30 mouse cellular contexts compared by ENCODE assay signal in the genomic region with DNA sequence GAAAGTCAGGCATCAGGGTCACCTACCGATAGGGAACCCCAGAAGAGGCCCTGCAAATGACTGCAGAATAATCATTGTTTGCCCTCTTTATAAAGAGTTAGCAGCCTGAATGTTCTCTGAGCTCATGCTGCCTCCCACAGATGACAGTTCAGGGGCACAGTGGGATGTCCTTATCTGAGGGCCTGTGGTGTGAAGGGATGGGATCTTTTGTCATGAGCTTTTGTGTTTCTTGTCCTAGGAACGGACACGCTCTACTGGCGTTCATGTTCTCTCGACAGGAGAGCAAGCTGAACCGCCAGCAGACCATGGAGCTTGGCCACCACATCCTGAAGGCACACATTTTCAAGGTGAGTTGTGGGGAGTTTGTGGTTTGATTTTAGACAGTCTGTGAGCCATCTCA.
DNase-seq lines count a peak whose midpoint lies in the region; ATAC-seq and TF ChIP-seq lines count a peak whose summit lies in the region.
"Had no signal": no experiment of that assay in that cellular context is flagged by ENCODE, and none has a peak within 500 bp of the region (broad histone marks: within the 10 kb centered on the region; RNA-seq: fewer than 3 reads in every experiment).

No protein-coding gene starts in this region.

- no peak for TF ChIP-seq EP300 in heart, adult 2 months (IDR thresholded peaks at IDR 0.05; ENCODE audit: insufficient read depth, low read depth, low read length)

- H3K36me3 ChIP-seq in heart, embryonic 13.5 days, result peaks cover 78% of the 10 kb centered on the region
- H3K36me3 ChIP-seq in heart, adult 2 months (ENCODE audit: control insufficient read depth, insufficient read depth, low read length), result peaks cover 10% of the 10 kb centered on the region
- H3K36me3 ChIP-seq in kidney, embryonic 16.5 days (ENCODE audit: insufficient read depth, low read length), result peaks cover 50% of the 10 kb centered on the region
- H3K36me3 ChIP-seq in kidney, adult 2 months (ENCODE audit: control insufficient read depth, insufficient read depth, low read length), result no peaks in the 10 kb centered on the region; the same call in none of the 2 replicates
- H3K36me3 ChIP-seq in midbrain, embryonic 10.5 days, result peaks cover 12% of the 10 kb centered on the region; the same call in 1 of the 2 replicates
- no peaks in the 10 kb centered on the region for H3K36me3 ChIP-seq in midbrain, embryonic 16.5 days (ENCODE audit: control insufficient read depth, insufficient read depth, low read length)
- H3K36me3 ChIP-seq: forebrain, embryonic 15.5 days; G1E had no signal

- no peaks in the 10 kb centered on the region for H3K79me2 ChIP-seq in heart, adult 2 months (replicated peaks; ENCODE audit: control insufficient read depth, insufficient read depth, low read length)

- H3K9me3 ChIP-seq in heart, embryonic 13.5 days, result no peaks in the 10 kb centered on the region
- H3K9me3 ChIP-seq in kidney, embryonic 16.5 days (ENCODE audit: low read length), result no peaks in the 10 kb centered on the region
- no peaks in the 10 kb centered on the region for H3K9me3 ChIP-seq in midbrain, embryonic 10.5 days (replicated peaks)
- no peaks in the 10 kb centered on the region for H3K9me3 ChIP-seq in midbrain, embryonic 16.5 days (replicated peaks; ENCODE audit: control insufficient read depth, low read length, poor library complexity, severe bottlenecking)
- H3K9me3 ChIP-seq: embryonic facial prominence, embryonic 10.5 days; embryonic facial prominence, embryonic 13.5 days; forebrain, embryonic 12.5 days; forebrain, embryonic 15.5 days; G1E; heart, embryonic 12.5 days had no signal

- WGBS in heart, embryonic 13.5 days, result 48% methylated on average over 6 of the region's 6 CpGs
- 89% methylated on average over 6 of the region's 6 CpGs for WGBS in heart, adult 2 months
- WGBS in kidney, embryonic 16.5 days, result 68% methylated on average over 6 of the region's 6 CpGs
- WGBS in kidney, adult 2 months, result 63% methylated on average over 6 of the region's 6 CpGs
- WGBS in midbrain, embryonic 10.5 days, result 25% methylated on average over 6 of the region's 6 CpGs
- WGBS in midbrain, embryonic 16.5 days, result 15% methylated on average over 6 of the region's 6 CpGs

- no peak for TF ChIP-seq POLR2A in heart, adult 2 months (IDR thresholded peaks at IDR 0.05; ENCODE audit: insufficient read depth, low read depth, low read length)
- no peak for TF ChIP-seq POLR2A in kidney, adult 2 months (IDR thresholded peaks at IDR 0.05; ENCODE audit: low read depth, low read length)

- no peak for TF ChIP-seq CTCF in heart, adult 2 months (IDR thresholded peaks at IDR 0.05)
- no peak for TF ChIP-seq CTCF in kidney, adult 2 months (conservative IDR thresholded peaks at IDR 0.05; ENCODE audit: insufficient read depth, insufficient read length, low read depth, low read length)

- no peak for DNase-seq in heart, adult 2 months
- no peak for DNase-seq in kidney, adult 2 months
- DNase-seq in midbrain, embryonic 10.5 days (ENCODE audit: low spot score), result no peak
- peak; percentile 54 for DNase-seq in R1 (ENCODE audit: low read depth, low spot score)
- DNase-seq: adrenal gland, adult 8-10 months; adrenal gland, postnatal 25 days; B cell, adult 2 months; cerebellum, adult 11-12 months; cerebellum, adult 8-10 months; cerebellum, postnatal 10 days; cerebellum, postnatal 36 days; embryo, embryonic 11 days; gastrocnemius, postnatal 25 days; heart, adult 18-20 months; heart, postnatal 14 days; heart, postnatal 4 days had no signal

- intact Hi-C loops in heart, adult 2 months (cut with DNase I), result no loop called here

- peak overlapping the region; percentile 13; the same call in 1 of the 2 replicates for H3K27ac ChIP-seq in heart, embryonic 13.5 days (replicated peaks)
- no peak overlapping the region for H3K27ac ChIP-seq in heart, adult 2 months
- H3K27ac ChIP-seq in kidney, embryonic 16.5 days (ENCODE audit: low read length), result peak overlapping the region; percentile 19
- H3K27ac ChIP-seq in kidney, adult 2 months (ENCODE audit: insufficient read depth, low read depth, low read length), result no peak overlapping the region
- H3K27ac ChIP-seq in midbrain, embryonic 10.5 days (replicated peaks), result peak overlapping the region; percentile 59
- H3K27ac ChIP-seq in midbrain, embryonic 16.5 days (ENCODE audit: low read length), result no peak overlapping the region
- H3K27ac ChIP-seq: embryonic facial prominence, embryonic 10.5 days; embryonic facial prominence, embryonic 13.5 days; forebrain, embryonic 12.5 days; forebrain, embryonic 15.5 days; hindbrain, embryonic 14.5 days; hindbrain, postnatal 0 days had no signal

- no peaks in the 10 kb centered on the region for H3K27me3 ChIP-seq in heart, embryonic 13.5 days (replicated peaks)
- no peaks in the 10 kb centered on the region for H3K27me3 ChIP-seq in heart, adult 2 months (ENCODE audit: control insufficient read depth, insufficient read depth, low read length)
- H3K27me3 ChIP-seq in kidney, embryonic 16.5 days (ENCODE audit: insufficient read depth, low read length), result no peaks in the 10 kb centered on the region
- no peaks in the 10 kb centered on the region for H3K27me3 ChIP-seq in kidney, adult 2 months (replicated peaks; ENCODE audit: control insufficient read depth, insufficient read depth, low read length)
- H3K27me3 ChIP-seq in midbrain, embryonic 10.5 days (ENCODE audit: low read depth, poor library complexity, severe bottlenecking), result peaks cover 17% of the 10 kb centered on the region; the same call in 1 of the 2 replicates
- no peaks in the 10 kb centered on the region for H3K27me3 ChIP-seq in midbrain, embryonic 16.5 days (ENCODE audit: control insufficient read depth, insufficient read depth, low read depth, low read length)
- H3K27me3 ChIP-seq: CH12.LX; embryonic facial prominence, embryonic 13.5 days; forebrain, embryonic 12.5 days; forebrain, embryonic 15.5 days; heart, embryonic 12.5 days had no signal

- no peak overlapping the region for H3K4me2 ChIP-seq in heart, embryonic 13.5 days
- no peak overlapping the region for H3K4me2 ChIP-seq in kidney, embryonic 16.5 days (replicated peaks; ENCODE audit: low read depth, low read length)
- no peak overlapping the region for H3K4me2 ChIP-seq in midbrain, embryonic 16.5 days (ENCODE audit: low read length)
- H3K4me2 ChIP-seq: embryonic facial prominence, embryonic 13.5 days; forebrain, embryonic 12.5 days; forebrain, embryonic 15.5 days; heart, embryonic 12.5 days; hindbrain, embryonic 14.5 days had no signal

- H3K4me1 ChIP-seq in heart, embryonic 13.5 days, result peaks cover 27% of the 10 kb centered on the region
- H3K4me1 ChIP-seq in heart, adult 2 months (ENCODE audit: control insufficient read depth, insufficient read depth, low read length), result peaks cover 16% of the 10 kb centered on the region
- H3K4me1 ChIP-seq in kidney, embryonic 16.5 days (ENCODE audit: insufficient read depth, low read length), result peaks cover 14% of the 10 kb centered on the region
- H3K4me1 ChIP-seq in kidney, adult 2 months (ENCODE audit: control insufficient read depth, insufficient read depth, low read length), result no peaks in the 10 kb centered on the region; the same call in 1 of the 2 replicates
- peaks cover 17% of the 10 kb centered on the region for H3K4me1 ChIP-seq in midbrain, embryonic 10.5 days
- no peaks in the 10 kb centered on the region for H3K4me1 ChIP-seq in midbrain, embryonic 16.5 days (ENCODE audit: control insufficient read depth, insufficient read depth, low read length)

- no peak overlapping the region for H3K4me3 ChIP-seq in heart, embryonic 13.5 days
- no peak overlapping the region for H3K4me3 ChIP-seq in heart, adult 2 months
- no peak overlapping the region for H3K4me3 ChIP-seq in kidney, embryonic 16.5 days (ENCODE audit: low read length)
- no peak overlapping the region for H3K4me3 ChIP-seq in kidney, adult 2 months (ENCODE audit: insufficient read depth, low read depth, low read length)
- no peak overlapping the region for H3K4me3 ChIP-seq in midbrain, embryonic 10.5 days
- H3K4me3 ChIP-seq in midbrain, embryonic 16.5 days (ENCODE audit: low read depth, low read length), result no peak overlapping the region
- H3K4me3 ChIP-seq: embryonic facial prominence, embryonic 10.5 days; embryonic facial prominence, embryonic 13.5 days; erythroblast, embryonic 14.5 days; forebrain, embryonic 12.5 days; forebrain, embryonic 15.5 days; heart, embryonic 12.5 days had no signal

- H3K9ac ChIP-seq in heart, embryonic 13.5 days, result no peak overlapping the region
- H3K9ac ChIP-seq in heart, adult 2 months (ENCODE audit: low read depth, low read length), result no peak overlapping the region
- H3K9ac ChIP-seq in kidney, embryonic 16.5 days (replicated peaks; ENCODE audit: low read length), result no peak overlapping the region
- H3K9ac ChIP-seq in midbrain, embryonic 16.5 days (ENCODE audit: low read depth, low read length), result no peak overlapping the region
- H3K9ac ChIP-seq: embryonic facial prominence, embryonic 13.5 days; forebrain, embryonic 12.5 days; forebrain, embryonic 15.5 days; heart, embryonic 12.5 days; hindbrain, embryonic 14.5 days had no signal

- ATAC-seq in heart, embryonic 13.5 days (ENCODE audit: extremely low read depth, insufficient number of reproducible peaks, low FRiP score, low TSS enrichment), result no peak
- peak; percentile 67; the same call in 1 of the 2 replicates for ATAC-seq in kidney, embryonic 16.5 days (ENCODE audit: low FRiP score, low TSS enrichment)
- ATAC-seq in midbrain, embryonic 16.5 days, result no peak
- ATAC-seq: activated CD4-positive, CD25-positive, alpha-beta regulatory T cell, adult 4 months; forebrain, embryonic 15.5 days; hindbrain, postnatal 0 days had no signal

Comparison
In these comparisons a context has a peak if more than half of its experiments do, and no peak if none do; other contexts are left out.
1. H3K27ac ChIP-seq: peak in heart, embryonic 13.5 days (single experiment), kidney, embryonic 16.5 days (single experiment) and midbrain, embryonic 10.5 days (single experiment); none in heart, adult 2 months (single experiment), kidney, adult 2 months (single experiment) and midbrain, embryonic 16.5 days (single experiment).